Mouse (Mus musculus) MEL (cell line): ENCODE measurements at regions not wholly inside any gene's neighbourhood (a gene's known extent, or its start where the extent isn't known, plus 50 kb on each side); places are given as distances from the start of the nearest gene placed in this dataset.

Source experiments
- DNase-seq: peaks from one replicate; pipeline ENCODE4 v3.0.0; 2011; ENCODE audit warnings: low read depth, low spot score
- H3K27ac ChIP-seq: 2 replicates; pipeline ENCODE4 v1.5.1; 2012; ENCODE audit warnings: low read depth, mild to moderate bottlenecking, control low read depth, low read length, moderate library complexity; ENCODE audit not compliant: control insufficient read depth
- H3K27me3 ChIP-seq, 2 experiments: fragments of 150-350 bp in 1 of 2; sonication (generic) in 1 of 2; 2 replicates each; pipeline ENCODE4 v1.6.1; 2012; ENCODE audit warnings: low read length in 2 of 2, mild to moderate bottlenecking in 2 of 2, improper control_type of control experiment in 1 of 2, moderate library complexity in 1 of 2; ENCODE audit not compliant: insufficient read depth in 2 of 2, control insufficient read depth in 1 of 2
- H3K36me3 ChIP-seq, 2 experiments: 2 replicates each; pipeline ENCODE4 v1.6.1; 2012 to 2014; ENCODE audit warnings: low read length in 2 of 2, improper control_type of control experiment in 1 of 2, inconsistent platforms in 1 of 2, mild to moderate bottlenecking in 1 of 2; ENCODE audit not compliant: insufficient read depth in 2 of 2, control insufficient read depth in 1 of 2
- H3K4me1 ChIP-seq, 2 experiments: fragments of 150-350 bp in 1 of 2; sonication (generic) in 1 of 2; 2 replicates each; pipeline ENCODE4 v1.6.1; 2012; ENCODE audit warnings: low read length in 2 of 2, improper control_type of control experiment in 1 of 2, mild to moderate bottlenecking in 1 of 2; ENCODE audit not compliant: insufficient read depth in 2 of 2, control insufficient read depth in 1 of 2
- H3K4me3 ChIP-seq, 2 experiments: fragments of 150-350 bp in 1 of 2; sonication (generic) in 1 of 2; 2 replicates each; pipeline ENCODE4 v1.5.1; 2012; ENCODE audit warnings: low read depth in 2 of 2, low read length in 2 of 2, mild to moderate bottlenecking in 2 of 2, moderate library complexity in 2 of 2, control low read depth in 1 of 2, improper control_type of control experiment in 1 of 2; ENCODE audit not compliant: control insufficient read depth in 1 of 2, insufficient read depth in 1 of 2
- H3K79me2 ChIP-seq: 2 replicates; pipeline ENCODE4 v1.6.1; 2012; ENCODE audit warnings: mild to moderate bottlenecking, low read length, moderate library complexity; ENCODE audit not compliant: control insufficient read depth, poor library complexity, insufficient read depth
- H3K9ac ChIP-seq: 2 replicates; pipeline ENCODE4 v1.6.1; 2012; ENCODE audit warnings: low read depth, mild to moderate bottlenecking, control low read depth, low read length, moderate library complexity; ENCODE audit not compliant: control insufficient read depth, poor library complexity, severe bottlenecking
- H3K9me3 ChIP-seq: fragments of 150-350 bp; sonication (generic); replicated peaks from 2 replicates; pipeline ENCODE4 v1.6.1; 2012; ENCODE audit warnings: mild to moderate bottlenecking, low read length, improper control_type of control experiment, moderate library complexity; ENCODE audit not compliant: insufficient read depth
- CHD2 ChIP-seq: IDR thresholded peaks from 2 replicates; pipeline ENCODE4 v1.6.1; 2011; ENCODE audit warnings: low read length, improper control_type of control experiment
- CTCF ChIP-seq, 3 experiments: IDR thresholded peaks in 2 of 3; conservative IDR thresholded peaks in 1 of 3; 2 replicates each; pipeline ENCODE4 v1.5.1; 2011 to 2012; ENCODE audit warnings: low read length in 3 of 3, low read depth in 2 of 3, mild to moderate bottlenecking in 2 of 3, improper control_type of control experiment in 1 of 3, inconsistent platforms in 1 of 3, mixed read lengths in 1 of 3, moderate library complexity in 1 of 3; ENCODE audit not compliant: control insufficient read depth in 1 of 3, insufficient read depth in 1 of 3, poor library complexity in 1 of 3, severe bottlenecking in 1 of 3
- ELF1 ChIP-seq: IDR thresholded peaks from 2 replicates; pipeline ENCODE4 v1.6.1; 2014; ENCODE audit warnings: low read depth, mild to moderate bottlenecking, inconsistent platforms, low read length, improper control_type of control experiment, moderate library complexity
- GABPA ChIP-seq: IDR thresholded peaks from 2 replicates; pipeline ENCODE4 v1.6.1; 2012; ENCODE audit warnings: low read depth, mild to moderate bottlenecking, inconsistent platforms, low read length, improper control_type of control experiment, moderate library complexity
- MEF2A ChIP-seq: IDR thresholded peaks from 2 replicates; pipeline ENCODE4 v1.6.1; 2014; ENCODE audit warnings: low read depth, mild to moderate bottlenecking, inconsistent platforms, low read length, improper control_type of control experiment; ENCODE audit not compliant: poor library complexity, insufficient replicate concordance, severe bottlenecking; ENCODE audit errors: extremely low read depth
- MYB ChIP-seq: IDR thresholded peaks from 2 replicates; pipeline ENCODE4 v1.6.1; 2011; ENCODE audit warnings: mild to moderate bottlenecking, low read depth, low read length, improper control_type of control experiment
- MYC ChIP-seq: IDR thresholded peaks from 2 replicates; pipeline ENCODE4 v1.6.1; 2011; ENCODE audit warnings: low read depth, mild to moderate bottlenecking, low read length, improper control_type of control experiment, moderate library complexity
- NELFE ChIP-seq: IDR thresholded peaks from 2 replicates; pipeline ENCODE4 v1.6.1; 2011; ENCODE audit warnings: low read depth, low read length, improper control_type of control experiment
- NRF1 ChIP-seq: IDR thresholded peaks from 2 replicates; pipeline ENCODE4 v1.6.1; 2014; ENCODE audit warnings: low read depth, mild to moderate bottlenecking, inconsistent platforms, low read length, improper control_type of control experiment, moderate library complexity; ENCODE audit not compliant: poor library complexity, insufficient read depth, severe bottlenecking
- POLR2A ChIP-seq, 2 experiments: IDR thresholded peaks; 2 replicates each; pipeline ENCODE4 v1.6.1; 2011 to 2012; ENCODE audit warnings: low read length in 2 of 2, mild to moderate bottlenecking in 2 of 2, control low read depth in 1 of 2, improper control_type of control experiment in 1 of 2, low read depth in 1 of 2, moderate library complexity in 1 of 2; ENCODE audit not compliant: control insufficient read depth in 1 of 2, insufficient read depth in 1 of 2, poor library complexity in 1 of 2
- POLR2AphosphoS2 ChIP-seq: IDR thresholded peaks from 2 replicates; pipeline ENCODE4 v1.6.1; 2011; ENCODE audit warnings: low read length, improper control_type of control experiment
- POLR2AphosphoS5 ChIP-seq: IDR thresholded peaks from 2 replicates; pipeline ENCODE4 v1.6.1; 2012; ENCODE audit warnings: low read depth, borderline replicate concordance, mild to moderate bottlenecking, inconsistent platforms, low read length, moderate library complexity, mixed read lengths
- SIN3A ChIP-seq: IDR thresholded peaks from 2 replicates; pipeline ENCODE4 v1.6.1; 2012; ENCODE audit warnings: low read length, improper control_type of control experiment, inconsistent platforms
- TBP ChIP-seq: IDR thresholded peaks from 2 replicates; pipeline ENCODE4 v1.8.0; 2011; ENCODE audit warnings: low read depth, low read length, improper control_type of control experiment
- TCF12 ChIP-seq: IDR thresholded peaks from 2 replicates; pipeline ENCODE4 v1.6.1; 2014; ENCODE audit warnings: low read depth, mild to moderate bottlenecking, inconsistent platforms, low read length, improper control_type of control experiment, moderate library complexity
- UBTF ChIP-seq: IDR thresholded peaks from 2 replicates; pipeline ENCODE4 v1.6.1; 2012; ENCODE audit warnings: low read depth, mild to moderate bottlenecking, inconsistent platforms, low read length, improper control_type of control experiment, moderate library complexity, borderline replicate concordance; ENCODE audit not compliant: insufficient read depth
- USF2 ChIP-seq, 2 experiments: IDR thresholded peaks; 2 replicates each; pipeline ENCODE4 v1.6.1; 2011 to 2012; ENCODE audit warnings: improper control_type of control experiment in 2 of 2, low read length in 2 of 2, borderline replicate concordance in 1 of 2, inconsistent platforms in 1 of 2, low read depth in 1 of 2, mild to moderate bottlenecking in 1 of 2; ENCODE audit not compliant: insufficient read depth in 1 of 2
- ZMIZ1 ChIP-seq: IDR thresholded peaks from 2 replicates; pipeline ENCODE4 v1.6.1; 2012; ENCODE audit warnings: low read depth, mild to moderate bottlenecking, inconsistent platforms, low read length, improper control_type of control experiment, moderate library complexity

- no peak for DNase-seq
Measured at GRCm38 (mm10) chr1:69470614-69471250, 216.3 kb downstream of the Ikzf2 start.

GRCm38 (mm10) chr1:69469158-69469901 is 217.7 kb downstream of the Ikzf2 start:
- Histone ChIP-seq H3K27ac (no peak overlapping the region), H3K9ac (no peak overlapping the region), H3K27me3 (no peaks in the 10 kb centered on the region; a peak in 1 of 4 replicates), H3K4me1 (no peaks in the 10 kb centered on the region), H3K36me3 (no peaks in the 10 kb centered on the region), H3K79me2 (no peaks in the 10 kb centered on the region), H3K4me3 (no peak overlapping the region)
- DNase-seq: no peak
- TF ChIP-seq POLR2A (IDR thresholded peaks at IDR 0.05; ENCODE audit: control insufficient read depth in 1 of 2, insufficient read depth in 1 of 2, low read depth in 1 of 2, low read length in 2 of 2, poor library complexity in 1 of 2) (no peak), POLR2AphosphoS5 (no peak), POLR2AphosphoS2 (no peak), ZMIZ1 (no peak), UBTF (no peak), TBP (no peak), CTCF (IDR thresholded peaks at IDR 0.05 in 2 of 3, conservative IDR thresholded peaks at IDR 0.05 in 1 of 3; ENCODE audit: control insufficient read depth in 1 of 3, insufficient read depth in 1 of 3, low read depth in 2 of 3, low read length in 3 of 3, poor library complexity in 1 of 3, severe bottlenecking in 1 of 3) (no peak)
- TF ChIP-seq, all 39 proteins: peak for 0
- no peaks in the 10 kb centered on the region for H3K9me3 ChIP-seq

More at GRCm38 (mm10) chr1:69470614-69471250, 216.3 kb downstream of the Ikzf2 start:
- Histone ChIP-seq H3K27ac (no peak overlapping the region), H3K27me3 (no peaks in the 10 kb centered on the region; a peak in 1 of 4 replicates), H3K4me1 (no peaks in the 10 kb centered on the region), H3K79me2 (no peaks in the 10 kb centered on the region), H3K9ac (no peak overlapping the region), H3K36me3 (no peaks in the 10 kb centered on the region), H3K4me3 (no peak overlapping the region), H3K9me3 (no peaks in the 10 kb centered on the region)
- TF ChIP-seq MYC (no peak), ELF1 (no peak), UBTF (no peak), TCF12 (no peak), GABPA (no peak), TBP (no peak), MYB (no peak), ZMIZ1 (no peak), MEF2A (no peak), USF2 (IDR thresholded peaks at IDR 0.05; ENCODE audit: borderline replicate concordance in 1 of 2, insufficient read depth in 1 of 2, low read depth in 1 of 2, low read length in 2 of 2) (no peak), CHD2 (no peak), NRF1 (no peak), NELFE (no peak), POLR2AphosphoS2 (no peak), SIN3A (no peak), POLR2A (IDR thresholded peaks at IDR 0.05; ENCODE audit: control insufficient read depth in 1 of 2, insufficient read depth in 1 of 2, low read depth in 1 of 2, low read length in 2 of 2, poor library complexity in 1 of 2) (no peak)
